Mouse (Mus musculus) ovary, postnatal 14 days (tissue): ENCODE measurements around the gene Parg.
"Not testable (repeated sequence)": the region's sequence is repeated elsewhere in the genome, so short reads cannot be mapped to it uniquely, and the experiment has no call there.

Experiments
- DNase-seq: peaks from one replicate; pipeline ENCODE4 v3.0.0; 2022; ENCODE audit warnings: low spot score

Gene Parg

GRCm38 (mm10) chr14:32179393-32180195 lies 22.2 kb upstream of the Parg start:
- DNase-seq = no peak

- DNase-seq = no peak
Observed at GRCm38 (mm10) chr14:32180861-32181260, 20.9 kb upstream of the Parg start.

DNA sequence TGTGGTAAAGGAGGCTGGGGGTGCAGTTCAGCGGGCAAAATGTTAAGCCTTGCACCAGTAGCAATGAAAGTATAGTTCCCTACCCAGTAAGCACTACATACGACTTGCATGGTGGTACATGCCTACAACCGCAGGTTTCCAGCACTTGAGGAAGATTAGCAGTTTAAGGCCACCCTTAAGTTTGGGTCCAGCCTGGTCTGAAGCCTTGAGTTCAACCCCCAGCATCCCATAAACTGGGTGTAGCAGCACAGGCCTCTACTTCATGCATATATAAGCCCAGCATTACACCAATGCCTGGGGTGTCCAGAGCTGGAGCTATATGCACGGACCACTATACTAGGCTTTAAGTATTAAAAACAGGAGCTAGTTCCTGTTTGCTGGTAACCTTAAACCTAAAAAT lies 17.9 kb upstream of the Parg start:
- DNase-seq = no peak

DNA sequence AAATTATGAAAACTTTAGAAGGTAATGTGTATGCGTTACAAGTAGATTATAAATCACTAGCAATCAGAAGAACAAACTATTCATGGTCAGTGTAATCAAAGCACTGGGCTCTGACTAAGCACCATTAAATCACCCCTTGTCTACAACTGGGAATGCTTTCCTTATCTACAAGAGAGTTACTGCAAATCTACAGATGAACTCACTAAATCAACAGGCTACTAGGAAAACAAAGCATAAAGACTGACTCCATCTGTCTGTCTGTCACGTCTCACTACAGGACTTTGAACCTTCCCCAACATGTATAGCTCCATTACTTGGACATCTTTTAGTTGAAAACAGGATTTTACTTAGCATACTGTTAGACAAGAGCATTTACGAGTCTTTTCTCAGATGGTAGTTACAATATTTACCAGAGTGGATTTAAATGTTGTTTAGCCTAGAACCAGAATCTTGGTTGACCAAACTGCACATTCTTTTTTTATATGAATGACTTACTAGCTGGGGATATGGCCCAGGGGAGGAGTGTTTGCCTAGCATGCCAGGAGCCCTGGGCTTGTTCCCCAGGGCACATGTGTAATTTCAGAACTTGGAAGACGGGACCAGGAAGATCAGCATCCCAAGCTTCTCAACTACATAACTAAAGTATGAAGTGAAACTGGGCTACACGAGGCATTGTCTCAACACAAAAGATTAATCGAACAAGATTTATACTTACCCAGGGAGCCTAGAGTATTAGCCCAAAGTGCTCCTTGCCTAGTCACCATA lies 10.9 kb upstream of the Parg start:
- DNase-seq = no peak

DNA sequence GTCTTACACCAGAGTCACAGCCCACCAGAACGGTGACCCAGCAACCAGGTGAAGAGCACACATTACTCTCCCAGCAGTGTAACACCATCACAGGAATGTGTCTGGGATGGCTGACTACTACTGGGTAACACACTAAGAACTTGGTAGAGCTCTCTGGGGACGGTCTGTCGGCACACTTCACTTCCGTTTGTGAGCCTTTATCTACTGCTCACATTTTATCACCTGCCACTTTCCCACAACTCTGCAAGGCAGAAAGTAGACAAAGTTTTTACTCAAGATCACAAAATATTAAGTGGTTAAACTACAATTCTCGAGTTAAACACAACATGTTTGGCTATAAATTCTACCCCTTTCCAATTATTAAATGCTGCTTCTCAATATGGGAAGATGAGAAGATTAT lies 9.8 kb upstream of the Parg start:
- DNase-seq = no peak

DNA sequence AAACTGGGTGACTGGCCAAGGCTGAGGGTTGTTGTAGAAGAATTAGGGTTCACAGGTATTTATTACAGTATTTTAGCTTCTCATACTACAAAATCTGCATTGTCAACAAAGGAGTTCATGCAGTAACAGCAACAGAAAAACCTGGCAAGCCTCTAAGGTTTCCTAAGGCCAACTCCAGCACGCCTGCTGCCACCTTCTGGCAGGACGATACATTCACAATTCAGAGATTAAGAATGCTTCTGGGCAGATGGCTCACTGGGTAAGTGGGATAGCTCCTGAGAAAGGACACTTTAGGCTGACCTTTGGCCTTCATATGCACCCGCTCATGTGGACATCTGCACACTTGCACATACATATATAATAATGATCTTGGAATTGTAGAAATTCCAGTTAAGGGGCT lies 9.3 kb upstream of the Parg start:
- peak; percentile 36 for DNase-seq

- DNase-seq = not testable (repeated sequence)
Observed at GRCm38 (mm10) chr14:32193557-32193956, 8.2 kb upstream of the Parg start.

DNA sequence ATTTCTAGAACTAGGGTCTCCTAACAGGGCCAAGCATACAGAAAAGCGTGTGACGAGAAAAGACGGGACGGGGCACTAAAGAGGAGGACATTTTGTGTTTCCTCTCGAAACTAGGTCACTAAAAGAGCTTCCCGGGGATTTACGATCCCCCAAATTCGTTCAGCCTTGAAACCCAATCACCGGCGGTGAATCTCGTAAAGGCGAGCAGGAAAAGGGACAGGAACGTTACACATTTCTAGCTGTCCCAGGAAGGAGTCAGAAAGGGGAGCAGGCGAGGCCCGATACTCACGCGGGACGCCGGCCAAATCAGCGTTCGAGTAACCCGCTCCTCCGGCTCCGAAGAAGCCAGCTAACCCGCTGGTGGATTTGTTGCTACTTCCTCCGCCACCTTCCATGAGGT lies 395 bp upstream of the Parg start:
- DNase-seq = peak; percentile 50

DNA sequence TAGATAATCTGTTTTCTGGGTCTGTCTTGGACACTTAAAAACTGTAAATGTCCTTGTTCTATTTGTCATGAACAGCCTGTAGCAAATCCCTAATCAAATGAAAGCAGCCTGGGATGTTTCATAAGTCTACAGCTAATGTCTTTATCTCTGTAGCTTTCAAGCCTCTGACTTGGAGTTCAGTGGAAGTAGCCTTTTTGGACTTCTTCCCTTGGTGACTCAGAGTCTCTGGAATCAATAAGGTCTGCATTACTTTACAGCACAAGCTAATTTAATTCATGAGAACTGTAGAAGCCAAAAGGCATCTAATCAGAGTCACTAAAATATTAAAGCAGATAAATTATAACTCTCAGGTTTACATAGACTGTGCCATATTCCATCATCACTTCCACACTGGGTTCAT lies 24.9 kb downstream of the Parg start:
- no peak for DNase-seq

- peak; percentile 44 for DNase-seq
Observed at GRCm38 (mm10) chr14:32228996-32229395, 27.2 kb downstream of the Parg start.

- DNase-seq = no peak
Observed at GRCm38 (mm10) chr14:32242401-32242800, 40.7 kb downstream of the Parg start.

DNA sequence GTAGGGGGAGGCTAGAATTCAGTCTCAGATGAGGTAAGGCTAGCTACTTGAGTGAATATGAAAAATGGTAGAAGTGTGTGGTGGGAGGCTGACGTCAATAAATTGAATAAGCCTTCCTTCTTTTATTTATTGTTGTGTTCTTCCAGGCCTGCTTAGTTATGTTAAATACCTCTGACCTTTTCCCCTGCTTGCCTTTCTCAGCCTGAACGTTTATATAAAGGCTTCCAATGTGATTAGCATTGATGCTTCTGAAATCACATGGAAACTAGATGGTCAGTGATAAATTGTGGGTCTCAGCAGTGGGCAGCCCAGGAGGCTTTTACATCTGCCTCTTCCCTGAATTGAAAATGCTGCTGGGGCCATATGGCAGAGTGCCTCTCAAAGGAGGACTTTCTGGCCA lies 44.3 kb downstream of the Parg start:
- DNase-seq = no peak

DNA sequence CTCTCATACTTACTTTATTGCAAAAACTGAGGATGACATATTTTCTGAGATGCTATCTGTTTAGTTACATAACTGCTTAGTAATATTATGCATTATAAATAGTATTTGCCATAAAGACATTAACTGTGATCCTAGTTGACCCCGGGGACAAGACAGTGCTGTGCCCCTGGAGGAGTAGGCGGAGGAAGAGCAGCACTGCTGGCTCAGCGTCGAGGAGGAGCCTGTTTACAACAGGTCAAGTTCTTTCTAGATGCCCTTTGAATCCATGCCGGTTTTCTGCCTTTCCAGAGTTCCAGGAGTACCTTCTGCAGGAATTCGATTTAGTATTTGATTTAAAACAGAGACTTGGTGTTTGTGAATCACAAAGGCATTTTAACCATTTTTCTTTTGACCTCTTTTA lies 47.9 kb downstream of the Parg start:
- DNase-seq = no peak

- no peak for DNase-seq
Observed at GRCm38 (mm10) chr14:32260830-32261229, 59.1 kb downstream of the Parg start.

- DNase-seq = no peak
Observed at GRCm38 (mm10) chr14:32261741-32262140, 60.0 kb downstream of the Parg start.

GRCm38 (mm10) chr14:32268999-32269398 lies 67.2 kb downstream of the Parg start:
- DNase-seq = no peak

- DNase-seq = no peak
Observed at GRCm38 (mm10) chr14:32269589-32269988, 67.8 kb downstream of the Parg start.

GRCm38 (mm10) chr14:32301622-32302021 lies 99.9 kb downstream of the Parg start:
- no peak for DNase-seq

DNA sequence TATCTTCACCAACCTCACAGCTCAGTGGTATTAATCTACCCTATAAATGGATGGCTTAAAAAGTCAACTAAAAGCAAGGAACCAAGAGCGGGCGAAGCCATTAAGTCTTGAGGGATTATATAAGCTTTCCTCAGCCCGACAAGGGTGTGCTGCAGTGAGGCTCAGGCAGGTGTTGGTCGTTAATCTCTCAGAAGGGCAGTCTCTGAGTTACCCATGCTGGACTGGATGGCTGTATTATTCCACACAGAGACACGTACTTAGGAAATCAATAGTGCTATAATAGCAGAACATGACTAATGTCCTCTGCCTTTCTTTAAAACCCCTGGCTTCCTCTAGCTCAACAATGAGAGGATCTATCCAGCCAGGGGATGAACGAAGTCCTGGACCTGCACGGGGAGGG lies 100.7 kb downstream of the Parg start:
- no peak for DNase-seq

DNA sequence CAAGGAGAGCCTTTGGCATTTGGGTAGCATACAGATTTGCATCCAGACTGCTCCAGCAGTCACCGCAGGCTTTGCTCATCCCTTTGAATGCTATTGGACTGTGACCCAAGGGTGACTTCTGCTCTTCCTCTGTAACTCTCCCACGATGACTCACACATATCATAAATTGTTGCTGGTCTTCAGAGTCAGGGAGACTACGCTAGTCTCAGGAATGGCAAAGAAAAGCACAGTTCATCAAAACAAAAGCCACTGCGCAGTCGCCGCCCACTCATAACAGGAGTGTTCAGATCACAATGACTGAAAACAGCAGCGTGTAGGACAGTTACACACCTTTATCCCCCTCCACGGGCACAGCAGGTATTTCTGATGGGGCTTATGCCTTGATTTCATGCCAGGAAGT lies 103.2 kb downstream of the Parg start:
- DNase-seq = no peak

DNA sequence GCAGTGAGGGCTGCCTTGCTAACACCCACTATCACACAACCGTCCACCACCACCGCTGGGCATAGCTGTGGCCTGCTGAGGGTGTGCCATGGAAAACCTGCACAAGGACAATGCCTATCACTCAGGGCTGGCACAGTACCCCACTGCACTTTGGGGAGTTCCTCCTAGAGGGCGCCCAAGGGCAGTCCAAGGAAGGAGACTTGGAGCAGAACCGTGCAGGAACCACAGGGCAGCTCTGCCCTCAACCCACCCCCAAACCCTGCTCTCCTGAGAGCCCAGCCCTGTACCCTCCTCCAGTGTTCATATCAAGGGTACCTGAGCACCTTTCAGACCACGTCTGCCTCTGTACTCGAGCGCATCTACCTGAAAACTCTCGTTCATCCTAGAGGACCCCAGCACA lies 108.1 kb downstream of the Parg start:
- DNase-seq = peak; percentile 44

GRCm38 (mm10) chr14:32311381-32312035 lies 109.8 kb downstream of the Parg start:
- no peak for DNase-seq

DNA sequence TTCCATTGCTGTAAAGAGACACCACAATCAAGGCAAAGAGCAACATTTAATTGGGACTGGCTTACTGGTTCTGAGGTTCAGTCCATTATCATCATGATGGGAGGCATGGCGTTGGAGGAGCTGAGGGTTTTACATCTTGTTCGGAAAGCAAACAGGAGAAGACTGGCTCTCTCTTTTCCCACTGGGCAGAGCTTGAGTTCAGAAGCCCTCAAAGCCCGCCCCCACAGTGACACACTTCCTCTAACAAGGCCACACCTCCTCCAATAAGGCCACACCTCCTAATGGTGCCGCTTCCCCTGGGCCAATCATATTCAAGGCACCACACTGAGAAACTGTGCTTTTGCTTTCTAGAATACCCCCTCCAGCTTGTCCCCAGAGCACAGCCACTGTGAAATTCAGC lies 116.1 kb downstream of the Parg start:
- no peak for DNase-seq
